Mouse (Mus musculus) heart, adult 2 months (tissue): ENCODE measurements at regions not wholly inside any gene's neighbourhood (a gene's known extent, or its start where the extent isn't known, plus 50 kb on each side); places are given as distances from the start of the nearest gene placed in this dataset.

Experiments
- DNase-seq, 2 experiments: peaks; one replicate each; pipeline ENCODE4 v3.0.0; 2021
- H3K27ac ChIP-seq: fragments of 200-600 bp; 2 replicates; pipeline ENCODE4 v1.8.1; 2022
- H3K27me3 ChIP-seq: fragments of 200-500 bp; 2 replicates; pipeline ENCODE4 v1.6.1; 2012; ENCODE audit warnings: mild to moderate bottlenecking, low read length, inconsistent platforms, mixed read lengths; ENCODE audit not compliant: control insufficient read depth, insufficient read depth
- H3K36me3 ChIP-seq: fragments of 200-500 bp; 2 replicates; pipeline ENCODE4 v1.6.1; 2012; ENCODE audit warnings: low read length, inconsistent platforms; ENCODE audit not compliant: control insufficient read depth, insufficient read depth
- H3K4me1 ChIP-seq: fragments of 200-500 bp; 2 replicates; pipeline ENCODE4 v1.6.1; 2011; ENCODE audit warnings: low read length; ENCODE audit not compliant: control insufficient read depth, insufficient read depth
- H3K4me3 ChIP-seq: fragments of 200-600 bp; 2 replicates; pipeline ENCODE4 v1.8.1; 2022
- H3K79me2 ChIP-seq: fragments of 200-500 bp; replicated peaks from 2 replicates; pipeline ENCODE4 v1.6.1; 2012; ENCODE audit warnings: mild to moderate bottlenecking, inconsistent platforms, low read length, moderate library complexity, mixed read lengths; ENCODE audit not compliant: control insufficient read depth, insufficient read depth
- H3K9ac ChIP-seq: fragments of 200-500 bp; 2 replicates; pipeline ENCODE4 v1.6.1; 2012; ENCODE audit warnings: low read depth, mild to moderate bottlenecking, control low read depth, inconsistent platforms, low read length, mixed read lengths
- CTCF ChIP-seq: fragments of 200-600 bp; IDR thresholded peaks from 2 replicates; pipeline ENCODE4 v1.8.1; 2022; ENCODE audit warnings: antibody characterized with exemption, mild to moderate bottlenecking, moderate library complexity
- EP300 ChIP-seq: fragments of 200-500 bp; IDR thresholded peaks from 2 replicates; pipeline ENCODE4 v1.6.1; 2011; ENCODE audit warnings: low read depth, low read length, control low read depth; ENCODE audit not compliant: insufficient read depth
- POLR2A ChIP-seq: fragments of 200-500 bp; IDR thresholded peaks from 2 replicates; pipeline ENCODE4 v1.6.1; 2011; ENCODE audit warnings: mild to moderate bottlenecking, low read depth, low read length, control low read depth; ENCODE audit not compliant: insufficient read depth
- WGBS: fragments of 180-500 bp; shearing (Covaris S2); methylation state at CpG from one replicate; pipeline ENCODE4 v1.1.7; 2018; 5-methylcytosine and 5-hydroxymethylcytosine counted together
- intact Hi-C: fragments of 180-260 bp; cut with DNase I; formaldehyde crosslinking; loops from one replicate; pipeline ENCODE4 v1.15.1; 2025

DNA sequence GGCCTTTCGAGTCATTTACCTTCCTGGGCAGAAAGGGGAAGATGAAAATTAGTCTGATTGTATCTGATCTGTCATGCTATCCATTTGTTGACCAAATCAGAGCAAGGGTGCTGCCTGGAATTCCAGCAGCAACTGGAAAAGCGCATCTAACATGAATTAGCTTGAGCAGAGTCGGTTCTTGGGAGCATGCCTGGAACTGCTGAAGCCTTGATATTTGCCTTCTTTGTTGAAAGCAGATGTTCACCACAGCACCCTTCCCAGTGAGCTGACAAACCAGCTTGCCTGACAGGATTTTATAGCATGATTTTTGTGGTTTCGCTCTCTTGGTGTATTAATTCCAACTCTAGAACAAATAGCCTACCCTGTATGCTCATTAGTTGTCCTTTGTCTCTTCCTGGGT is 168.0 kb upstream of the Fat1 start:
- Histone ChIP-seq H3K4me3 (no peak overlapping the region), H3K27me3 (no peaks in the 10 kb centered on the region), H3K79me2 (no peaks in the 10 kb centered on the region), H3K36me3 (no peaks in the 10 kb centered on the region), H3K27ac (no peak overlapping the region), H3K4me1 (no peaks in the 10 kb centered on the region), H3K9ac (no peak overlapping the region)
- TF ChIP-seq POLR2A = no peak
- no peak for TF ChIP-seq EP300
- no peak for TF ChIP-seq CTCF
- intact Hi-C loops = no loop called here
- no peak for DNase-seq
- WGBS = 66% methylated on average over 4 of the region's 4 CpGs

DNA sequence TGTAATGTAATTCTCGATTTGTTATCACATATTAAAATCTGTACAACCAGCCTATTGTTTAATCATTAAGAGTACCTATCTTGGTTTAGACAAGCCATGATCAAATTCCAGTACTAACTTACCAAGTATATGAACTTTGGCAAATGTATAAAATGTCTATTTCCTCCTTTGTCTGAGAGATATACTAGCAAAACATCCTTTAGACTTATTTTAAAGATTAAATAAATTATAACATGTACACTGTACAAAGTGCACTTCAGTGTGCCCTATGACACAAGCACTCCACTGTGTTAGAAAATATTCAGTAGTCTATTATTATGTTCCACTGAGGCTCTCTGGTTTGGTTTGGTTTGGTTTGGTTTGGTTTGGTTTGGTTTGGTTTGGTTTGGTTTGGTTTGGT is 156.0 kb upstream of the Fat1 start:
- no peak overlapping the region for H3K27ac ChIP-seq
- intact Hi-C loops = no loop called here
- WGBS = 60% methylated on average over 1 of the region's 1 CpGs
- no peaks in the 10 kb centered on the region for H3K79me2 ChIP-seq
- no peak overlapping the region for H3K9ac ChIP-seq
- TF ChIP-seq POLR2A = no peak
- TF ChIP-seq CTCF = no peak
- no peak for TF ChIP-seq EP300
- DNase-seq = no peak
- H3K27me3 ChIP-seq = no peaks in the 10 kb centered on the region
- H3K4me3 ChIP-seq = no peak overlapping the region
- H3K36me3 ChIP-seq = no peaks in the 10 kb centered on the region; the same call in 1 of the 2 replicates
- no peaks in the 10 kb centered on the region for H3K4me1 ChIP-seq

DNA sequence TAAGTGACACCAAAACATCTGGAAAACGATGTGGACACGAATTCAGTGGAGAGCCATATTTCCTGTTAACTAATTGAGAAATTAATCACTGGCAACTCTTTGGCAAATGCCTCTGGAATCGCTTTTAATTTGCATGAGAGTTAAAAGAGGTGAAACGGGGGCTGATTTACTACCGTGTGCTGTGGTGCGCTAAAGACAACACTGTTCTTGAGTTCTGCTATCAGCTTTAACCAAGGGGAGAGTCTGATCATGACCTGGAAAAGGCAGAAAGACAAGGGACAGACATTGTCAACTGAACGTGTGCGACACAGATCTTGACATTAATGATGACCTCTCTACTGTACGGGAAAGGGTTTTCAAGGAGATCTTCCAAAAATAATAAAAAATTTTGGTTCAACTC is 152.8 kb upstream of the Fat1 start:
- Histone ChIP-seq H3K27me3 (no peaks in the 10 kb centered on the region), H3K36me3 (no peaks in the 10 kb centered on the region; the same call in 1 of the 2 replicates), H3K4me3 (no peak overlapping the region), H3K4me1 (no peaks in the 10 kb centered on the region; the same call in 1 of the 2 replicates), H3K27ac (no peak overlapping the region), H3K79me2 (no peaks in the 10 kb centered on the region), H3K9ac (no peak overlapping the region)
- intact Hi-C loops = no loop called here
- WGBS = 85% methylated on average over 9 of the region's 9 CpGs
- DNase-seq = no peak
- TF ChIP-seq CTCF (no peak), EP300 (no peak), POLR2A (no peak)

DNA sequence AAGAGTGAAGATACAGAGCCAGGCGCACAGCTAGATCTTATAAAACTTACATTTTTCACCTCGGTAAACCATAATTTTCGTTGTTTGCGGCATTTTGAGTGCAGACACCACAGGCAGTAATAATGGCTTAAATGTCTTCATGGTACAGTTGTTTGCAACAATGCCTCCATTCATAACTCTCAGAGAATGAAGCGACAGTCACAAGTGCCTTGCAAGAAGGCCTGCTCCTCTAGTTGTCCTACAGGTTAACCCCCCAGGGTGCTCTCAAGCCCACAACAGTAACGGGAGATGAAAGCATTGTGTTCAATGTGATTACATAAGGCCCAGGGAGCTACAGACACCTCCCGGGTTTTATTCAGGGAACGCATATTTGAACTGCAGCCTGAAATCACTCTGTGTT is 150.1 kb upstream of the Fat1 start:
- Histone ChIP-seq H3K27me3 (no peaks in the 10 kb centered on the region), H3K36me3 (no peaks in the 10 kb centered on the region; the same call in 1 of the 2 replicates), H3K4me1 (no peaks in the 10 kb centered on the region; the same call in 1 of the 2 replicates), H3K9ac (no peak overlapping the region), H3K27ac (no peak overlapping the region), H3K79me2 (no peaks in the 10 kb centered on the region), H3K4me3 (no peak overlapping the region)
- 85% methylated on average over 8 of the region's 8 CpGs for WGBS
- DNase-seq = no peak
- intact Hi-C loops = no loop called here
- TF ChIP-seq POLR2A (no peak), EP300 (no peak), CTCF (no peak)

DNA sequence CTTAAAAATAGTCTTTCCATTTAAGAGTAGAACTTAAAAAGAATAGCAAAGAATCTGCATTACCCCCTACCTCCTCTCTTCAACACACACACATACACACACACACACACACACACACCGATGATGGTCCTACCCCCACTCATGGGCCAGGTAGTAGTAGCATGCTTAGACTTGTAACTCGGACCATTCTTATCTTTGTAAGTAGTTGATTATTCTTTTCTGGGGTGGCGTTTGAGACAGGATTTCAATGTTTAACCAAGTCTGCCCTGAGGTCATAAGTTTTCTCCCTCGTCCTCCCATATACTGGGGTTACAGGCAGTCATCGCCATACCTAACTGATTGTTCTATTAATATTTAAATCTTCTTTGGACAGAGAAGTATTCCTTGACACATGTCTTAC is 148.5 kb upstream of the Fat1 start:
- TF ChIP-seq EP300 (no peak), CTCF (no peak), POLR2A (no peak)
- Histone ChIP-seq H3K9ac (no peak overlapping the region), H3K4me3 (no peak overlapping the region), H3K79me2 (no peaks in the 10 kb centered on the region), H3K27ac (no peak overlapping the region; the same call in 1 of the 2 replicates), H3K36me3 (no peaks in the 10 kb centered on the region), H3K27me3 (no peaks in the 10 kb centered on the region), H3K4me1 (no peaks in the 10 kb centered on the region; the same call in 1 of the 2 replicates)
- 46% methylated on average over 5 of the region's 5 CpGs for WGBS
- intact Hi-C loops = no loop called here
- DNase-seq = no peak

DNA sequence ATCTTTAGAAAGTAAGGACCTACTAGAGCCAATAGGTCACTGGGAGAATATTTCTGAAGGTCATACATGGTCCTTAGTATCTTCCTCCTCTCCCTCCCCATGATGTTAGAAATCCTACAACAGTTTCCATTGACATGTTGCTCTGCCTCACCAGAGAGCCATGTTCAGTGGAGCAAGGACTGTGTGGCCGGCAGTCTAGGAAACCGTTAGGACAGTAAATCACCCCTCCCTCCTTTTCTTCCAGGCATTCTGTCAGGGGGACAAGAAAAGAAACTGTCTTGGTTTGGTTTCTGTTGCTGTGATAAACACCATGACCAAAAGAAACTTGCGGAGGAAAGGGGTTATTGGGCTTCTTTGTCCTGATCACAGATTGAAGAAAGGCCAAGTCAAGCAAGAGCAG is 147.0 kb upstream of the Fat1 start:
- intact Hi-C loops = no loop called here
- no peak for TF ChIP-seq CTCF
- no peak for TF ChIP-seq POLR2A
- no peak for TF ChIP-seq EP300
- WGBS = 89% methylated on average over 3 of the region's 3 CpGs

More for the DNA sequence above, 147.0 kb upstream of the Fat1 start:
- H3K4me3 ChIP-seq = no peak overlapping the region
- H3K4me1 ChIP-seq = no peaks in the 10 kb centered on the region; the same call in 1 of the 2 replicates
- H3K27me3 ChIP-seq = no peaks in the 10 kb centered on the region
- H3K27ac ChIP-seq = no peak overlapping the region
- H3K9ac ChIP-seq = no peak overlapping the region
- no peak for DNase-seq
- H3K79me2 ChIP-seq = no peaks in the 10 kb centered on the region
- no peaks in the 10 kb centered on the region for H3K36me3 ChIP-seq
